Mouse (Mus musculus): ENCODE measurements around the gene Dusp16.

DNA sequence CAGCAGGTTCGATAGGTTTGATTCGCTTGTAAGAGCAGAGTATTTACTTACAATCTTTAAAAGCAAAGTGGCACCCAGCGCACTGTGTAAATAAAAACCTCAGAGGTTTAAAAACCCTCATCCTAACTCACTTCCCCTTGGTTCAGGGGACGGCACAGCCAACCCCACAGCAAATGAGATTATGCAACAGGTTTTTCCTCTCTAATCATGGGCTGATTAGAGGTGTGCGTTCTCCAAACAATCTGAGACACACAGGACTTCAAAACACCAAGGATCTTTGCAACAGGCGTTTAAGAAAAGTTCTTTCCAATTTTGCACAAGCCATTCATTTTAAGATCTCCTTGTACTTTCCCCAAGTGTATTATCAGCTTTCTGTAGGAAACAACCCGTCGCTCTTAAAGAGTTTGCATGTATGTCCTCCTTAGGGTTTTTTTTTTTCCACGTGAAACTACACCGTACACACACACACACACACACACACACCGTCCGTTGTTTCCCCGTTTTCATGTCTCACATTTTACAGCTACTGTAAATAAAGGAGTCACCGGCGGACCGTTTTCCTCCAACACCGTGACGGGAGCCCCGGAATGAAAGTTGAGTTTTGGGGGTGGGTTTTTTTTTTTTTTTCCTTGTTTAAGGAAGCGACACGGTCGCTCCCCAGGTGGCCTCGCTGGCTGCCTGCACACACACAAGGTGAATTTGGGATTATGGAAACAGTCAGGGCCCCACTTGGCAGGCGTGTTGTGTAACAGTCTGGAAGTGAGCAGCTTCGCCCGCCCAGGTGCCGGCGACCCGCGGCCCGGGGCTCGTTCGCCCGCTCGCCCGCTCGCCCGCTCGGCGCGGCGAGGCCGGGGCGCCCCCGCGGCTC is 940 bp downstream of the Dusp16 start:
- TF ChIP-seq POLR2A (IDR thresholded peaks at IDR 0.05; ENCODE audit: control insufficient read depth, extremely low read depth, insufficient read depth, low read length, poor library complexity) (no peak), CTCF (IDR thresholded peaks at IDR 0.05; ENCODE audit: borderline replicate concordance, control insufficient read depth, extremely low read depth, insufficient read depth, low read length, poor library complexity) (no peak)
